Mouse (Mus musculus): ENCODE results near the gene Zfp541.

GRCm38 (mm10) chr7:16102686-16103226, 41.1 kb downstream of the Zfp541 start:
- TF ChIP-seq POLR2A (IDR thresholded peaks at IDR 0.05; ENCODE audit: borderline replicate concordance, control insufficient read depth, low read depth, low read length) = no peak
- no peak for TF ChIP-seq CTCF (IDR thresholded peaks at IDR 0.05; ENCODE audit: control insufficient read depth, insufficient read depth, low read length)
